Mouse (Mus musculus): Measurements from ENCODE around the gene Ccr8. TPM values are rescaled to one million over a fixed set of nuclear protein-coding genes. Genes with fewer than 3 reads are reported as not detected.

Ccr8 gene
- polyA plus RNA-seq, 1 experiment from 2014 or later = 5.2 TPM

DNA sequence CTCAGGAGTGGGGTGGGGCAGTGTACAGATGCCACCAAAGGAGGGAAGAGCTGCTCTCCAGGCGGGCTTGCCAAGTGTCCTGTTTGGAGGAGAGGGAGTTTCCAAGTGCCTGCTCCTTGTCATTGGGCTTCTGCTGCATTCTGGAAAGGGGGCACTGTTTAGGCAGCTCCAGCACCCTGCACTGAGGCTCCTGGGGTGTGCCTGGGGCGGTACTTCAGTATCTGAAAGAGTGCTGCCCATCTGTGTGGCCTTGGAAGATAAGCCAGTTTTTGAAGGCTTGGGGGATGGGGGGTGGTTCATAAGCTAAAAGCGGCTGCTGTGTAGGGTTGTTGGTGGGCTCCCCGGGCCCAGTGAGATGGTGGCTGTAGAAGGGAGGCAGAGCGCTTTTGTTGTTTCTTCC, 23.7 kb downstream of the Ccr8 start:
- H3K4me1 ChIP-seq = peaks cover 4% of the 10 kb centered on the region; the same call in 1 of the 2 replicates
- no peak overlapping the region for H3K4me3 ChIP-seq
- WGBS = 79% methylated on average over 5 of the region's 5 CpGs
- no peaks in the 10 kb centered on the region for H3K27me3 ChIP-seq
- no peaks in the 10 kb centered on the region for H3K9me3 ChIP-seq
- no peak for ATAC-seq (ENCODE audit: insufficient number of reproducible peaks, low FRiP score, low TSS enrichment, low read depth)
- H3K36me3 ChIP-seq = peaks cover 36% of the 10 kb centered on the region
- H3K27ac ChIP-seq = 0 out of 2 replicates have a peak overlapping the region, but pooled peaks have one; percentile 17
- no peak overlapping the region for H3K9ac ChIP-seq
- no peak overlapping the region for H3K4me2 ChIP-seq

DNA sequence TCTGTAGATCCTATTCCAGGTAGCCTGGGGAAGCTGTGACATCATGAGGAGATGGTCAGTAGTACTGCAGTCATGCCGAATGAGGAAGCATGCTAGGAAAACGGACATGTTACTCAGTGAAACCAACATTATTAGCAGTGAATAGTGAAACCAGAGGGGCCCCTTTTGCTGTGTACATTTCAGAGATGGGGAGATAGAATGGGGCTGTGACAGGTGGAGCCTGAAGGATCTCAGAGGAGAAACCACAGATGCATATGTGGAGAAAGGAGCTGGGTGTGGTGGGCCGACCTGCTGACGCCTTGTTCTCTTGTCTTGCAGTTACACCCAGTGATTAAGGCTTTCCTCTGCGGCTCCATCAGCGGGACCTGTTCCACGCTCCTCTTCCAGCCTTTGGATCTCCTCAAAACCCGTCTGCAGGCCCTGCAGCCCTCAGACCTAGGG, 24.3 kb downstream of the Ccr8 start:
- no peak overlapping the region for H3K9ac ChIP-seq
- no peak overlapping the region for H3K27ac ChIP-seq
- peaks cover 43% of the 10 kb centered on the region for H3K36me3 ChIP-seq
- 86% methylated on average over 8 of the region's 8 CpGs for WGBS
- H3K9me3 ChIP-seq = no peaks in the 10 kb centered on the region
- H3K4me2 ChIP-seq = no peak overlapping the region
- no peak overlapping the region for H3K4me3 ChIP-seq
- ATAC-seq (ENCODE audit: insufficient number of reproducible peaks, low FRiP score, low TSS enrichment, low read depth) = no peak
- peaks cover 1% of the 10 kb centered on the region; the same call in 1 of the 2 replicates for H3K4me1 ChIP-seq
- H3K27me3 ChIP-seq = no peaks in the 10 kb centered on the region

DNA sequence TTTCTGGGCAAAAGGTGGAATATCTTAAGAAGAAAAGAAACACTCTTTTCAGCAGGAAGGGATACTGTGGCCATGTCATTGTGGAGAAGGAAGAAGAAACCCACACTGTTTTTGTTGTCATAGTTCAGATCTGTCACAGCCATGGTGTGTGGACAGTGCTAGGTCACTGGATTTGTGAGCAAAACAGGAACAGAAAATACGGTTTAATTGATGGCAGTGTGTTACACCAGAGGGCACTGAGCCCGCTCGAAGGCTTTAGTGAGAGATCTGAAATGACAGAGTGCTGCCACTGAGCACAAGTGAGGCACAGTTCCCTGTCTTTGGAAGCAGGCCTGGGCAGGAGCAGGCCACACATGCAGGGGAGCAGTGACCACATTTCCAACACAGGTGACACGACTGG, 26.3 kb downstream of the Ccr8 start:
- Histone ChIP-seq H3K4me2 (no peak overlapping the region), H3K9me3 (no peaks in the 10 kb centered on the region), H3K4me1 (no peaks in the 10 kb centered on the region), H3K27me3 (no peaks in the 10 kb centered on the region), H3K27ac (no peak overlapping the region), H3K9ac (no peak overlapping the region), H3K36me3 (peaks cover 54% of the 10 kb centered on the region), H3K4me3 (no peak overlapping the region)
- no peak for ATAC-seq (ENCODE audit: insufficient number of reproducible peaks, low FRiP score, low TSS enrichment, low read depth)
- WGBS = 83% methylated on average over 4 of the region's 4 CpGs

DNA sequence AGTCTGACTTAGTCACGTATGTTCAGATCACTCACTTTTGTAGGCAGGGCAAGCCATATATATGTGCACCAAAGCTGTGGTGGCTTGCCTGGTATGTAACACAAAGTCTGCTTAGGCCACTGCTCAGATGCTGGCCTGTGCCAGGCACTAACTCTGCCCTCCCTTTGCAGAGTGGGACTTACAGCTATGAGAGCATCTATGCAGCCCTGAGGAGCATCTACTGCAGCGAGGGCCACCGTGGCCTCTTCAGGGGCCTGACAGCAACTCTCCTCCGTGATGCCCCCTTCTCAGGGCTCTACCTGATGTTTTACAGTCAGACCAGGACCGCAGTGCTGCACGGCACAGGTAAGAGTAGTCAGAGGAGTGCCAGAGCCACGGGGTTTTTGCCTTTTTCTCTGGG, 28.6 kb downstream of the Ccr8 start:
- H3K9me3 ChIP-seq = no peaks in the 10 kb centered on the region
- H3K36me3 ChIP-seq = peaks cover 67% of the 10 kb centered on the region
- H3K4me3 ChIP-seq = no peak overlapping the region
- H3K27ac ChIP-seq = no peak overlapping the region
- H3K4me1 ChIP-seq = no peaks in the 10 kb centered on the region
- H3K4me2 ChIP-seq = no peak overlapping the region
- no peak overlapping the region for H3K9ac ChIP-seq
- ATAC-seq (ENCODE audit: insufficient number of reproducible peaks, low FRiP score, low TSS enrichment, low read depth) = no peak
- 93% methylated on average over 7 of the region's 7 CpGs for WGBS
- H3K27me3 ChIP-seq = no peaks in the 10 kb centered on the region

DNA sequence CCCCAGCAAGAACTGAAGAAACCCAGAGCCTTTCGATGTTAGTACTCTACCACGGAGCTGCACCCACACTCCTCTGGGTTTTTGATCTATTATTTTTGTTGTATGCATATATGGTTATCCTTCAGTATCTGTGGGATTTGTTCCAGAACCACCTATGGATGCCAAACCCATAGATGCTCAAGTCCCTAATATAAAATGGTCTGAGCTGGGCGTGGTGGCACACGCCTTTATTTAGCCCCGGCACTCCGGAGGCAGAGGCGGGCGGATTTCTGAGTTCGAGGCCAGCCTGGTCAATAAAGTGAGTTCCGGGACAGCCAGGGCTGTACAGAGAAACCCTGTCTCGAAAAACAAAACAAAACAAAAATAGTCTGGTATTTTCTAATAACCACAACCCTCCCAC, 35.0 kb downstream of the Ccr8 start:
- Histone ChIP-seq H3K9me3 (no peaks in the 10 kb centered on the region), H3K27me3 (no peaks in the 10 kb centered on the region), H3K27ac (peak overlapping the region; percentile 88), H3K36me3 (peaks cover 53% of the 10 kb centered on the region), H3K4me1 (peaks cover 15% of the 10 kb centered on the region), H3K4me3 (peak overlapping the region; percentile 100), H3K4me2 (peak overlapping the region; percentile 54), H3K9ac (peak overlapping the region; percentile 37; the same call in 1 of the 2 replicates)
- WGBS = 53% methylated on average over 11 of the region's 11 CpGs
- no peak for ATAC-seq (ENCODE audit: insufficient number of reproducible peaks, low FRiP score, low TSS enrichment, low read depth)

DNA sequence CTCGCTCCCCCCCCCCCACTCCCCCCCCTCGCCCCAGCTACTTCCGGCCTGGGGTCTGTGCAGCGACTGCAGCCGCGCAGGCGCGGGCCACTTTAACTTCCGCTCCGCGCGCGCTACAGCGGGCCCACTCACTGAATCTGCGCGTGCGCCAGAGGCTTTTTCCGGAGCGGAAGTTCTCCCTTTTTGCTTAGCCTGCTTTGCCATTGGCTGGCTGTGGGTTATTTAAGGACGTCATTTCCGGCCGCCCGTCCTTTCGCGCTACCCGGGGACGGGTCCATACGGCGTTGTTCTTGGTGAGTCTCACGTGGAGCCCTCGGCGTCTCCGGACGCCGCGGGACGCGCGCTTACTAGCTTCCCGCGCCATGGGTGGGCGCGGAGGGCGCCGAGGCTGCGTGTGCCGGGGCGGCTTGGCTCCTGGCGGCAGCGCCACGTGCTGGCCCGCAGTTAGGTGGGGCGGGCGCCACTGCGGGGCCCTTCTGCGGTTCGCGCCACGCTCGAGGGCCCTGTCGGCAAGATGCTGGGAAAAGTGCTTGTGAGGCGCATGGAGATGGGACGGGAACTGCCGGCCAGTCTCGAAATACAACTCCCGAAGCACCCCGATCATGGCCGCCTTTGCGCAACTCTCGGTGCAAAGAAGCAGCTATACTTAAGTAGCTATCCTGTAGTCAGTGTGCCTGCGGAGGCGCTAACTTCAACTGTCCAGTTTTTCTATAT, 35.8 kb downstream of the Ccr8 start, which contains the start of gene Rpsa:
Gene Rpsa, plus strand, starts transcription at position 152 of the 714 bp plus-strand sequence.
- Histone ChIP-seq H3K4me3 (peak within 1 kb of the TSS; percentile 100), H3K4me1 (peaks cover 15% of the 10 kb centered on the region), H3K36me3 (peaks cover 56% of the 10 kb centered on the region), H3K9ac (peak within 1 kb of the TSS; percentile 100), H3K27ac (peak within 1 kb of the TSS; percentile 96), H3K9me3 (no peaks in the 10 kb centered on the region), H3K27me3 (no peaks in the 10 kb centered on the region), H3K4me2 (peak within 1 kb of the TSS; percentile 54)
- WGBS = under 1% methylated on average over 71 of the region's 72 CpGs
- ATAC-seq (ENCODE audit: insufficient number of reproducible peaks, low FRiP score, low TSS enrichment, low read depth) = peak; percentile 96

DNA sequence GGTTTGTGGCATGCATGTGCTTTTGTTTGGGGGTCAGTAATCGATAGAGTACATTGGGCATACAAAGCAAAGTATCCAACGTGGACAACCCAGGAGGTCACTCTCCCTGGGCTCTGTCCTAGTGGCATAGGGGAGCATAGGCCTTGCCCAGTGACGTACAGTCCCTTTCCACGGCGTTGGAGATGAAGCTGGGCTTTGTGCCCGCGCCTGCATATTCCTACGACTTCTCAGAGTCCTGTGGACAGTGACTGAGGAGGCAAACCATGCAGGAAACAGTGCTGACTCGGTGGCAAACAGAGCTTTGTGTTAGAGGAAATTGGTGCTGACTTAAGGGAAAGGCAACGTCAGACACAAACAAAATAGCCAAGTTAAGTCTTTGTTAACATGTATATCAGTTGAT, 37.4 kb downstream of the Ccr8 start:
- WGBS = 69% methylated on average over 10 of the region's 10 CpGs
- Histone ChIP-seq H3K9ac (peak overlapping the region; percentile 100; the same call in 1 of the 2 replicates), H3K27me3 (no peaks in the 10 kb centered on the region), H3K4me3 (peak overlapping the region; percentile 100), H3K9me3 (no peaks in the 10 kb centered on the region), H3K4me2 (peak overlapping the region; percentile 53), H3K36me3 (peaks cover 44% of the 10 kb centered on the region), H3K27ac (0 out of 2 replicates have a peak overlapping the region, but pooled peaks have one; percentile 57), H3K4me1 (peaks cover 15% of the 10 kb centered on the region)
- ATAC-seq (ENCODE audit: insufficient number of reproducible peaks, low FRiP score, low TSS enrichment, low read depth) = no peak

DNA sequence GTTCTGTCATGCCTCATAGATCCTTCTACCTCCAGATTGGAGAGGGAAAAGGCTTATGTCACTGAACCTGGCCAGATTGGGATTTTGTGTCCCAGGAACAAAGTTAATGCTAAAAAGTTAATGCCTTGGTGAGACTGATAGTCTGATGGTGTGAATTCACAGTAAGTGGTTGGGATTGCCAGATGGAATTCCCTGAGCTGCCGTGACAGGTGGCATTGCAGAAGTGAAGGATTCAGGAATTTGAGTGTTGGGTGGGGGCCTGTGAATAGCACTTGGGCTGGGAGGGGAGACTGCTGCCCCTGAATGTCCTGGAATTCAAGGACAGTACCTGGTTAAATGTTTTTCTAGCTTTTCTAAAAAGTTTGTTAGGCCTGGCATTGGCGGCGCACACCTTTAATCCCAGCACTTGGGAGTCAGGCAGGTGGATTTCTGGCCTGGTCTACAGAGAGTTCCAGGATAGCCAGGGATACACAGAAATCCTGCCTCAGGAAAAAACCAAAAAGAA, 39.9 kb downstream of the Ccr8 start:
- Histone ChIP-seq H3K4me2 (no peak overlapping the region), H3K4me3 (no peak overlapping the region), H3K36me3 (peaks cover 42% of the 10 kb centered on the region), H3K4me1 (peaks cover 14% of the 10 kb centered on the region), H3K9ac (no peak overlapping the region), H3K27ac (no peak overlapping the region), H3K27me3 (no peaks in the 10 kb centered on the region), H3K9me3 (no peaks in the 10 kb centered on the region)
- ATAC-seq (ENCODE audit: insufficient number of reproducible peaks, low FRiP score, low TSS enrichment, low read depth) = no peak
- WGBS = 83% methylated on average over 3 of the region's 3 CpGs

DNA sequence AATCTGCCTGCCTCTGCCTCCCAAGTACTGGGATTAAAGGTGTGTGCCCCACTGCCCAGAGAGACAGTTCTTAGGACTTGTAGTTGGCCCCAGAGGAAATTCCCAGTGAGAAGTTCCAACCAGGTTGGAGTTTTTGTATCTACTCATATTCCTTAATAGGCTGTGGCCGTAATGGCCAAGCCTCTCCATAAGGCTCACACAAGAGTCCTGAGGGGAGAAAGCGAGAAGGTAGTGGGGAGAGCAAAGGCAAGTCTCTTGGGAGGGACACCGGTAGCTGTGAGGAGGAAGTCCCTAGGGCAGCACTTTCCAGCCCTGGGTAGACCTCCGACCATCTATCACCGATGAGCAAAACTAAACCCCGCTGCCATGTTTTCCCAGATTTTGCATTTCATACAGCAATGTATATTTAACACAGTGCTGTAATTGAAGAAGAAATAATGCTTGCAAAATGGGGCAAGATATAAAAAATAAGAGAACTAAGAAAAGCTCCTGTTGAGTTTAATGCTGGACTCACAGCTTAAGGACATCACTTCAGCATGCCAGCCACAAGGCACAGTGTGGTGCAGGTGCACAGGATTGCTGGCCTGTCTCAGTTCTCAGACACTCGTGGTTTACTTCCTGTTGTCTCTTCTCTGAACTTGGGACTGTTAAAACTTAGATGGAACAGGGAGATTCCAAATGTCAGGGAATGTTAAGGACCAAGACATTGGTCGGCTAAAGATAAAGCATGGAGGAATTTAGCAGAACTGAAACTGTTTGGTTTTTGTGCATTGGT, 41.3 kb downstream of the Ccr8 start:
- ATAC-seq (ENCODE audit: insufficient number of reproducible peaks, low FRiP score, low TSS enrichment, low read depth) = no peak
- Histone ChIP-seq H3K4me2 (no peak overlapping the region), H3K9me3 (no peaks in the 10 kb centered on the region), H3K27ac (peak overlapping the region; percentile 47), H3K36me3 (peaks cover 42% of the 10 kb centered on the region), H3K4me3 (no peak overlapping the region), H3K9ac (no peak overlapping the region), H3K27me3 (no peaks in the 10 kb centered on the region), H3K4me1 (peaks cover 12% of the 10 kb centered on the region)
- WGBS = 34% methylated on average over 8 of the region's 8 CpGs

DNA sequence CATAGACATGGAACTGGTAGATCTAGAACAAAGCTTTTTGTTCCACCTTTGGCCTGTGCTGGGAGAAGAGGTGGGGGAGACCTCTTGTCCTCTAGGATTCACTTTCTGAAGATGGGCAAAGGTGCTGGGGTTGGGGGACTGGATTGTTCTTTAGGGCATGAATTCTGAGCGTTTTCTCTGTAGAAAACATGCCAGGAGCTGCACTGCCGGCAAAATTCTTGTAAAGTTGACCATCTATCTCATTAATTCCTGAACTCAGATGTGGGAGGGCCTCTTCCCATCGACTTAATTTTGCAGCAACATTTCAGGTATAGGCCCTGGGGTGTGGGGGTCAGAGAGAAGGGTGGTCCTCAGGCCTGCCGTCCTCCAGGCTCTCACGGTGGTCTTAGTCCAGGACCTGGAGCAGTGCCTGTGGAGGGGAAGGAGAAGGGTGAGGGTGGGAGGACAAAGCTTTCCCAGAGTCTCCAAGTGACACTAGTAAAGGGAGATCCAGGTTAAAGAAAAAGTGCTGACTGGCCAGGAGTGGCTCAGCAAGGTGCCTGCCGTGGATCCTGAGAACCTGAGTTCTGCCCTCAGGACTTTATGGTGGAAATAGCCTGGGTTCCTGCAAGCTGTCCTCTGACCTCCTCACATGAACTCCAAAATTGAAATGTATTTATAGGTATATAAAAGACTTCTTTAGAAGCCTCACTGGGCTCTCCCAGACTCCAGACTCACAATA, 42.0 kb downstream of the Ccr8 start:
- Histone ChIP-seq H3K9me3 (no peaks in the 10 kb centered on the region), H3K9ac (no peak overlapping the region), H3K4me3 (no peak overlapping the region), H3K36me3 (peaks cover 38% of the 10 kb centered on the region), H3K27ac (0 out of 2 replicates have a peak overlapping the region, but pooled peaks have one; percentile 14), H3K4me2 (no peak overlapping the region), H3K4me1 (peaks cover 7% of the 10 kb centered on the region), H3K27me3 (no peaks in the 10 kb centered on the region)
- WGBS = 36% methylated on average over 6 of the region's 6 CpGs
- no peak for ATAC-seq (ENCODE audit: insufficient number of reproducible peaks, low FRiP score, low TSS enrichment, low read depth)

DNA sequence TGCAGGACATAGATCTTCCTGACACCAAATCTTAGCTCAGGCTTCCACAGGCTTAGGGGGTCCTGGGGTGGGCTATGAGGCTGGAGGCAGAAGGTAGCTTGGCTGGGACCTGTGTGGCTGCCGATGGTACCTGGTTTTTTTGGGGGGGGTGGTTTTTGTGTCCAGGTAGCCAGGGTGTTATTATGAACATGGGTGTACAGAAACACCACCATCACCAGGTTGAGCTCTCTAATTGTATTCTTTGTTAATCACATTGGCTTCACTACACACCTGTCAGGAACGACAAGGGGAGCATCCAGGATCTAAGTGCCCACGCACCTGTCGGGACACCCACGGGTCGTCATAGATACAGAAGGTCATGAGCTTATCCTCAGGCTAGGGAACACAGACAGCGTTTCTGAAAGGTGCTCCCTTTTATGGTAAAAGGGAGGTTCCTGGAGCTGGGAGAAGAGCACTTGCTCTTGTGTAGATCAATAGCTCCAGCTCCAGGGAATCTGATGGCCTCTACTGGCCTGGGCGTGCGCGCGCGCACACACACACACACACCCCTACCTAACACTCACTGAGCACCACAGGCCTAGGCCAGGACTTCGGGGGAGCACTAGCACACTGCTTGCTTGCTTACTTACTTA, 42.7 kb downstream of the Ccr8 start:
- H3K36me3 ChIP-seq = peaks cover 31% of the 10 kb centered on the region
- H3K4me1 ChIP-seq = no peaks in the 10 kb centered on the region
- no peak overlapping the region for H3K9ac ChIP-seq
- no peaks in the 10 kb centered on the region for H3K27me3 ChIP-seq
- 0 out of 2 replicates have a peak overlapping the region, but pooled peaks have one; percentile 14 for H3K27ac ChIP-seq
- no peak overlapping the region for H3K4me2 ChIP-seq
- no peak overlapping the region for H3K4me3 ChIP-seq
- 76% methylated on average over 13 of the region's 13 CpGs for WGBS
- no peak for ATAC-seq (ENCODE audit: insufficient number of reproducible peaks, low FRiP score, low TSS enrichment, low read depth)
- no peaks in the 10 kb centered on the region for H3K9me3 ChIP-seq
